Mouse (Mus musculus) heart, postnatal 0 days (tissue): ENCODE results near the gene Ccdc91.

Experiments used
- CTCF ChIP-seq: IDR thresholded peaks from 2 replicates; pipeline ENCODE4 v1.5.1; 2016; ENCODE audit warnings: antibody characterized with exemption, control low read depth, low read depth
- EP300 ChIP-seq: IDR thresholded peaks from 2 replicates; pipeline ENCODE4 v1.6.1; 2016; ENCODE audit warnings: antibody characterized with exemption, low read depth

DNA sequence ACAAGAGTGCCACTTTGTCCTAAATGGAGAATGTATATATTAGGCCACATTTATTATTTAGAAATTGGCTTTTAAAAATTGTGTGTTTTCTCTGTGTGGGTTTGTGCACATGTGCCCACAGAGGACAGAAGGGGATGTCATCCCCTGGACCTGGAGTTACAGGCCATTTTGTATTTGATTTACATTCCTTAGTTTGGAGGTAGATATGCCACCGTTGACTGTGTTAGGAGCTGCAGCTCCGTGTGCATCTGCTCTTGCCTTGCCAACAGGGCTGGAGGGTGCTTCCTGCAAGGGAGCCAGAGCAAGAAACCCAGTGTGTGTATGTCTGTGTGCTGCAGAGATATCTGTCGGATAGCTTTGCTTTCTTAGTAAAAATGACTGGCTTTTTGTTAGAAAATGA is 83.7 kb downstream of the Ccdc91 start:
- TF ChIP-seq CTCF (no peak), EP300 (no peak)
